18 mouse cellular contexts compared by ENCODE assay signal in genomic region chr7:84145633-84146032, GRCm38 (mm10). TPM values are rescaled to one million over a fixed set of nuclear protein-coding genes. Genes with fewer than 3 reads are reported as not detected.
A peak's percentile ranks its signal among the peaks of the same experiment; 100 is the strongest.
DNase-seq lines count a peak whose midpoint lies in the region; ATAC-seq and TF ChIP-seq lines count a peak whose summit lies in the region.
"Had no signal": no experiment of that assay in that cellular context is flagged by ENCODE, and none has a peak within 500 bp of the region (broad histone marks: within the 10 kb centered on the region; RNA-seq: fewer than 3 reads in every experiment).

No protein-coding gene starts in this region.

- peaks cover 88% of the 10 kb centered on the region for H3K4me1 ChIP-seq in heart, embryonic 16.5 days (ENCODE audit: control insufficient read depth, insufficient read depth, low read length)
- H3K4me1 ChIP-seq in heart, embryonic 12.5 days (replicated peaks), result peaks cover 87% of the 10 kb centered on the region
- peaks cover 40% of the 10 kb centered on the region for H3K4me1 ChIP-seq in intestine, embryonic 15.5 days (replicated peaks)
- H3K4me1 ChIP-seq in liver, postnatal 0 days (ENCODE audit: insufficient read depth), result peaks cover 78% of the 10 kb centered on the region
- peaks cover 53% of the 10 kb centered on the region for H3K4me1 ChIP-seq in midbrain, embryonic 14.5 days (ENCODE audit: control insufficient read depth, insufficient read depth, low read length)

- no peaks in the 10 kb centered on the region for H3K9me3 ChIP-seq in heart, embryonic 16.5 days (replicated peaks; ENCODE audit: control insufficient read depth, low read length)
- H3K9me3 ChIP-seq in heart, embryonic 12.5 days (replicated peaks), result no peaks in the 10 kb centered on the region
- no peaks in the 10 kb centered on the region for H3K9me3 ChIP-seq in intestine, embryonic 15.5 days
- H3K9me3 ChIP-seq in liver, postnatal 0 days (ENCODE audit: low read length), result no peaks in the 10 kb centered on the region
- no peaks in the 10 kb centered on the region for H3K9me3 ChIP-seq in midbrain, embryonic 14.5 days (ENCODE audit: control insufficient read depth, low read length)
- H3K9me3 ChIP-seq: embryonic facial prominence, embryonic 10.5 days; midbrain, embryonic 13.5 days; neural tube, embryonic 13.5 days had no signal

- H3K27me3 ChIP-seq in heart, embryonic 16.5 days (ENCODE audit: control insufficient read depth, insufficient read depth, low read length), result no peaks in the 10 kb centered on the region
- no peaks in the 10 kb centered on the region for H3K27me3 ChIP-seq in heart, embryonic 12.5 days (replicated peaks)
- no peaks in the 10 kb centered on the region for H3K27me3 ChIP-seq in intestine, embryonic 15.5 days (replicated peaks)
- H3K27me3 ChIP-seq in liver, postnatal 0 days (ENCODE audit: insufficient read depth, low read length), result no peaks in the 10 kb centered on the region
- no peaks in the 10 kb centered on the region for H3K27me3 ChIP-seq in midbrain, embryonic 14.5 days (ENCODE audit: control insufficient read depth, insufficient read depth, low read length)
- H3K27me3 ChIP-seq: midbrain, embryonic 13.5 days; neural tube, embryonic 13.5 days had no signal

- no peak for TF ChIP-seq EP300 in liver, postnatal 0 days (IDR thresholded peaks at IDR 0.05; ENCODE audit: low read depth)

- no peak overlapping the region for H3K4me3 ChIP-seq in heart, embryonic 16.5 days (ENCODE audit: low read length)
- H3K4me3 ChIP-seq in heart, embryonic 12.5 days, result no peak overlapping the region
- no peak overlapping the region for H3K4me3 ChIP-seq in intestine, embryonic 15.5 days (replicated peaks)
- no peak overlapping the region for H3K4me3 ChIP-seq in liver, postnatal 0 days (ENCODE audit: low read depth, low read length)
- H3K4me3 ChIP-seq in midbrain, embryonic 14.5 days (replicated peaks; ENCODE audit: low read depth, low read length), result no peak overlapping the region
- H3K4me3 ChIP-seq: embryonic facial prominence, embryonic 10.5 days; midbrain, embryonic 13.5 days; neural tube, embryonic 13.5 days had no signal

- TF ChIP-seq CTCF in liver, postnatal 0 days (IDR thresholded peaks at IDR 0.05; ENCODE audit: low read depth), result no peak

- no peak overlapping the region for H3K4me2 ChIP-seq in heart, embryonic 16.5 days (ENCODE audit: low read depth, low read length)
- H3K4me2 ChIP-seq in heart, embryonic 12.5 days, result no peak overlapping the region
- peak overlapping the region; percentile 40 for H3K4me2 ChIP-seq in intestine, embryonic 15.5 days (replicated peaks)
- H3K4me2 ChIP-seq in liver, postnatal 0 days (ENCODE audit: low read depth, low read length), result peak overlapping the region; percentile 49
- H3K4me2 ChIP-seq in midbrain, embryonic 14.5 days (ENCODE audit: low read length), result no peak overlapping the region
- H3K4me2 ChIP-seq: hindbrain, embryonic 14.5 days; midbrain, embryonic 13.5 days; neural tube, embryonic 13.5 days had no signal

- ATAC-seq in heart, embryonic 16.5 days (replicated peaks; ENCODE audit: extremely low read depth, insufficient read depth, low FRiP score), result no peak
- ATAC-seq in heart, embryonic 12.5 days (ENCODE audit: insufficient number of reproducible peaks, low FRiP score), result no peak
- ATAC-seq in intestine, embryonic 15.5 days, result peak; percentile 91
- ATAC-seq in liver, postnatal 0 days, result peak; percentile 68
- ATAC-seq in midbrain, embryonic 14.5 days (ENCODE audit: low FRiP score, low TSS enrichment), result no peak
- ATAC-seq: midbrain, embryonic 13.5 days had no signal

- DNase-seq in kidney, postnatal 14 days, result peak; percentile 84
- no peak for DNase-seq in liver, postnatal 0 days
- no peak for DNase-seq in adrenal gland, postnatal 14 days
- no peak for DNase-seq in midbrain, embryonic 14.5 days
- no peak for DNase-seq in embryo, embryonic 9.5 days (ENCODE audit: extremely low spot score)
- DNase-seq: B cell, adult 2 months; cerebellum, adult 2 months; left cerebral cortex, postnatal 4 days; lung, postnatal 10 days; retina, postnatal 1 day had no signal

- H3K36me3 ChIP-seq in heart, embryonic 16.5 days (ENCODE audit: control insufficient read depth, insufficient read depth), result 0 out of 2 replicates have a peak, but pooled peaks cover 3% of the 10 kb centered on the region
- peaks cover 12% of the 10 kb centered on the region; the same call in 1 of the 2 replicates for H3K36me3 ChIP-seq in heart, embryonic 12.5 days
- H3K36me3 ChIP-seq in intestine, embryonic 15.5 days, result no peaks in the 10 kb centered on the region
- no peaks in the 10 kb centered on the region for H3K36me3 ChIP-seq in liver, postnatal 0 days (replicated peaks; ENCODE audit: insufficient read depth, low read length)
- no peaks in the 10 kb centered on the region for H3K36me3 ChIP-seq in midbrain, embryonic 14.5 days (ENCODE audit: control insufficient read depth, insufficient read depth, low read length)
- H3K36me3 ChIP-seq: midbrain, embryonic 13.5 days had no signal

- H3K9ac ChIP-seq in heart, embryonic 16.5 days (ENCODE audit: low read length), result no peak overlapping the region; the same call in 1 of the 2 replicates
- no peak overlapping the region for H3K9ac ChIP-seq in heart, embryonic 12.5 days
- H3K9ac ChIP-seq in intestine, embryonic 15.5 days, result no peak overlapping the region
- 0 out of 2 replicates have a peak overlapping the region, but pooled peaks have one; percentile 36 for H3K9ac ChIP-seq in liver, postnatal 0 days (replicated peaks)
- H3K9ac ChIP-seq in midbrain, embryonic 14.5 days (replicated peaks; ENCODE audit: low read length), result no peak overlapping the region
- H3K9ac ChIP-seq: hindbrain, embryonic 14.5 days; midbrain, embryonic 13.5 days; neural tube, embryonic 13.5 days had no signal

- H3K27ac ChIP-seq in heart, embryonic 16.5 days (ENCODE audit: low read length), result peak overlapping the region; percentile 21
- H3K27ac ChIP-seq in heart, embryonic 12.5 days (ENCODE audit: poor library complexity, severe bottlenecking), result no peak overlapping the region
- H3K27ac ChIP-seq in intestine, embryonic 15.5 days, result peak overlapping the region; percentile 59; the same call in 1 of the 2 replicates
- peak overlapping the region; percentile 82 for H3K27ac ChIP-seq in liver, postnatal 0 days (ENCODE audit: low read depth)
- no peak overlapping the region for H3K27ac ChIP-seq in midbrain, embryonic 14.5 days (replicated peaks; ENCODE audit: low read depth, low read length)
- H3K27ac ChIP-seq: embryonic facial prominence, embryonic 10.5 days; hindbrain, embryonic 14.5 days; midbrain, embryonic 13.5 days; neural tube, embryonic 13.5 days had no signal

- WGBS in heart, embryonic 16.5 days, result 35% methylated on average over 2 of the region's 2 CpGs
- WGBS in heart, embryonic 12.5 days, result 56% methylated on average over 2 of the region's 2 CpGs
- WGBS in intestine, embryonic 15.5 days, result 52% methylated on average over 2 of the region's 2 CpGs
- 61% methylated on average over 2 of the region's 2 CpGs for WGBS in liver, postnatal 0 days (ENCODE audit: insufficient replicate concordance)
- 64% methylated on average over 2 of the region's 2 CpGs for WGBS in midbrain, embryonic 14.5 days

RNA-seq across cellular contexts. Expression of gene Abhd17c, which starts 6.1 kb away (rescaled TPM):
- 14.5 and 34.1 TPM in 2 replicates for polyA plus RNA-seq in heart, embryonic 16.5 days (2015; fragmentation: Nextera tagmentation; extraction: Ambion mirVana)
- polyA plus RNA-seq in heart, embryonic 12.5 days (2016; fragmentation: Nextera tagmentation; extraction: Ambion mirVana), result 69.5 and 77.4 TPM in 2 replicates
- 90.4 and 95.3 TPM in 2 replicates for polyA plus RNA-seq in intestine, embryonic 15.5 days (2015; fragmentation: Nextera tagmentation; extraction: Ambion mirVana)
- polyA plus RNA-seq in liver, postnatal 0 days (2015; fragmentation: Nextera tagmentation; extraction: Ambion mirVana), result 36.4 and 37.9 TPM in 2 replicates
- total RNA-seq in adrenal gland, postnatal 14 days (2021), result 33.3 and 44.3 TPM in 2 replicates
- polyA plus RNA-seq in midbrain, embryonic 14.5 days (2014; fragmentation: Nextera tagmentation; extraction: Ambion mirVana), result 50.3 and 55.7 TPM in 2 replicates

RNA-seq across cellular contexts. Expression of gene Cemip, which starts 59.3 kb away (rescaled TPM):
- 0.32 and 0.64 TPM in 2 replicates for polyA plus RNA-seq in heart, embryonic 16.5 days (2015; fragmentation: Nextera tagmentation; extraction: Ambion mirVana)
- polyA plus RNA-seq in heart, embryonic 12.5 days (2016; fragmentation: Nextera tagmentation; extraction: Ambion mirVana), result 1.0 and 1.1 TPM in 2 replicates
- polyA plus RNA-seq in intestine, embryonic 15.5 days (2015; fragmentation: Nextera tagmentation; extraction: Ambion mirVana), result 0.44 and 0.49 TPM in 2 replicates
- not detected in 2 replicates for polyA plus RNA-seq in liver, postnatal 0 days (2015; fragmentation: Nextera tagmentation; extraction: Ambion mirVana)
- 2.3 and 2.5 TPM in 2 replicates for total RNA-seq in adrenal gland, postnatal 14 days (2021)
- polyA plus RNA-seq in midbrain, embryonic 14.5 days (2014; fragmentation: Nextera tagmentation; extraction: Ambion mirVana), result 0.28 and 0.49 TPM in 2 replicates
- total RNA-seq: MEL had no signal

Comparison
In these comparisons a context has a peak if more than half of its experiments do, and no peak if none do; other contexts are left out.
1. H3K27ac ChIP-seq: peak in heart, embryonic 16.5 days (single experiment), intestine, embryonic 15.5 days (single experiment) and liver, postnatal 0 days (single experiment); none in heart, embryonic 12.5 days (single experiment) and midbrain, embryonic 14.5 days (single experiment).
2. ATAC-seq: peak in intestine, embryonic 15.5 days (single experiment) and liver, postnatal 0 days (single experiment); none in heart, embryonic 16.5 days (single experiment), heart, embryonic 12.5 days (single experiment) and midbrain, embryonic 14.5 days (single experiment).
3. H3K4me2 ChIP-seq: peak in intestine, embryonic 15.5 days (single experiment) and liver, postnatal 0 days (single experiment); none in heart, embryonic 16.5 days (single experiment), heart, embryonic 12.5 days (single experiment) and midbrain, embryonic 14.5 days (single experiment).